Mouse (Mus musculus) adrenal gland, postnatal 0 days (tissue): Measurements from ENCODE around the gene Luc7l2. TPM values are rescaled to one million over a fixed set of nuclear protein-coding genes. Genes with fewer than 3 reads are reported as not detected.

ENCODE experiments used
- microRNA-seq: library from miRNA; unstranded; fragments of <30 nt; microRNA quantifications from one replicate; pipeline ENCODE4, GENCODE M21; 2016; ENCODE audit warnings: borderline replicate concordance; ENCODE audit not compliant: insufficient number of aligned reads
- polyA plus RNA-seq: library from polyadenylated mRNA; unstranded; fragments of >200 nt; fragmentation: Nextera tagmentation; extraction: Ambion mirVana; gene quantifications from 2 replicates; pipeline ENCODE4 v1.2.1, GENCODE M21; 2015

Luc7l2 gene
- polyA plus RNA-seq, result 20.1 and 44.8 TPM in 2 replicates

DNA sequence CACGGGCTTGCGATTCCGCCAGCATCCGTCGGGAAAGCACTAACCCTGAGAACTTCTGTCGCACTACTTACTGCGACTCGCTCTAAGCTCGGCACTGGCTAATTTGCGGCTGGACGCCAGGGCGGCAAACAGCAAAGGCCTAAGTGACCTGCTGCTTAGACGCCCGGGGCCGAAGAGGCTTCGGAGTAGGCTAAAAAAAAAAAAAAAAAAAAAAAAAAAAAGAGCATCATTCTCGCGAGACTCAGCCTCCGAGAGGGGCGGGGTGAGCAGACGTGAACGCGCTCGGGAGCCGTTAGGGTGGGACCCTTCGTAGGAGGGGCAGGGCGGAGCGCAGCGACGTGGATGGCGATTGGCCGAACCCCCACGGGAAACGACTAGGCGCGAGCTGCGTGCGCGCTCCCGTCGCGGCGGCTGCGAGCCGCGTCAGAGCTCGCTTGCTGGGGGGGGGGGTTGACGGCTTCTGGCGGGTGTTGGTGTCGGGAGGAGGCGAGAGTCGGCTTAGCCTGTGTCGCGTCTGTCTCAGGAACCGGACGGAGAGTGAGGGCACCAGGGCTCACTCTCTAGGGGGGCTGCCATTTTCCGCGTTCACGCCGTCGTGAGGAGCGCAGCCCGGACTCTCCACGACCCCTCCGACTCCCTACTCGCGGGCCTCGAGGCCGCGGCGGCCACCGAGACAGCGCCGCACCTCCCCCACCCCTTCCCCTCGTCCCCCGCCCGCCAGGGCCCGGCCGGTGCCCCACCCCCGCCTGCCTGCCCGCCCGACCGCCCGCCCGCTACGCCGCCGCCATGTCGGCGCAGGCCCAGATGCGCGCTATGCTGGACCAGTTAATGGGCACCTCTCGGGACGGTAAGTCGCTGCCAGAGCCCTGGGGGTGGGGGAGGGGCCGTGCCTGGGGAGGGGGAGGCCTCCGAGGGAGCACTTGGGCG is at the start of gene Luc7l2:
TSS of gene Luc7l2 (plus strand) at position 273 of the 927 bp plus-strand sequence.

DNA sequence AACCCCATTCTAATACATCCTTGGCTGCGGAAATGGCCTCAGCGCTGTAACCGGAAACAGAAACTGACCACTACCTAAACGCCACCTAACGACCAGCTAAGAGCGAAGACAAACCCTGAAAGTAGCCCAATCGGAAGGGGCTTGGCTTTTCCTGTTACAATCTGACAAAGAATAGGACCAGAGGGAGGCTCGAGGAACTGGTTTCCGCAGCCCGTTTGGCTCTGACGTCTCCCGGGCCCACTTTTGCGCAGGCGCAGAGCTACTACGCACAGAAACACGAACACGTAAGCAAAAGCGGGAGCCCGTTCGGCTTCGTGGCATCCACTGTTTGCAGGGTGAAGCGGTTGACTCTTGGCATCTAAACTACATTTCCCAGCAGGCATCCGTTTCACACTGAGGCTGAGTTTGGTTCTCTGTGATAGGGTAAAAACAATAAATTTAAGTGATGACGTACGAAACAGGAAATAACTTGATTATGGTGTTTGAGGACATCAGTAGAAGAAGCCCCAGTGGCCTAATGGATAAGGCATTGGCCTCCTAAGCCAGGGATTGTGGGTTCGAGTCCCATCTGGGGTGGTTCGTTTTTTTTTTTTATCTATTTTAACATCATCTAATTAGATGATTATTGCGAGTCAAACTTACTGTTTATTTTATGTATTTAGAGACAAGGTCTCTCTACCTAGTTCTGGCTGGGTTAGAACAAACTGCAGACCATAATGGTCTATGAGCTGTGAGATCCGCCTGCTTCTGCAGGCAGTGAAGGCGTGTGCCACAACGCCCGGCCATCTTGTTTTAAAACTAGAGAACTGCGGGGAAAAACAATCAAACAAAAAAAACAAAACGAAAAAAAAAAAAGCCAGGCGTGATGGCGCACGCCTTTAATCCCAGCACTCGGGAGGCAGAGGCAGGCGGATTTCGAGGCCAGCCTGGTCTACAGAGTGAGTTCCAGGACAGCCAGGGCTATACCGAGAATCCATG is 17.4 kb upstream of the Luc7l2 start, which contains the start of gene Fmc1:
TSS of gene Fmc1 (plus strand) at position 75 of the 978 bp plus-strand sequence.

GRCm38 (mm10) chr6:38636852-38637618 is 85.9 kb downstream of the Luc7l2 start, which contains the start of gene Klrg2:
Gene Klrg2 (minus strand): TSS chr6:38637242.

Small RNAs within 50 kb of the gene (microRNA-seq; reads per million reads assigned to microRNA genes)
- gene Mir7670, result 1.4 reads per million

Other genes starting within 250 kb of the Luc7l2 start
- 13.2 and 26.2 TPM in 2 replicates for gene Zc3hav1, start 196.7 kb upstream of the Luc7l2 start, polyA plus RNA-seq
- 2.1 and 2.3 TPM in 2 replicates for gene Ttc26, start 169.9 kb upstream of the Luc7l2 start, polyA plus RNA-seq
- 8.7 and 10.1 TPM in 2 replicates for gene Ubn2, start 117.4 kb upstream of the Luc7l2 start, polyA plus RNA-seq
- gene Fmc1, start 17.8 kb upstream of the Luc7l2 start, polyA plus RNA-seq, result 190 and 246 TPM in 2 replicates
- 0.25 and 1.6 TPM in 2 replicates for gene Klrg2, start 85.9 kb downstream of the Luc7l2 start, polyA plus RNA-seq
- 10.4 and 10.9 TPM in 2 replicates for gene Clec2l, start 111.7 kb downstream of the Luc7l2 start, polyA plus RNA-seq